Mouse (Mus musculus) CH12.LX (cell line): ENCODE measurements at regions not wholly inside any gene's neighbourhood (a gene's known extent, or its start where the extent isn't known, plus 50 kb on each side); places are given as distances from the start of the nearest gene placed in this dataset.
A peak's percentile ranks its signal among the peaks of the same experiment; 100 is the strongest.

Source experiments
- DNase-seq: peaks from one replicate; pipeline ENCODE4 v3.0.0-alpha.2; 2013; ENCODE audit errors: extremely low read depth
- H3K27ac ChIP-seq: 2 replicates; pipeline ENCODE4 v1.5.1; 2012; ENCODE audit warnings: low read depth, mild to moderate bottlenecking, control low read depth, moderate library complexity; ENCODE audit not compliant: insufficient read depth
- H3K27me3 ChIP-seq: replicated peaks from 2 replicates; pipeline ENCODE3; 2012; ENCODE audit warnings: inconsistent platforms
- H3K36me3 ChIP-seq, 2 experiments: replicated peaks in 1 of 2; 2 replicates each; pipeline versions ENCODE3 to v1.6.1; 2012; ENCODE audit warnings: inconsistent platforms in 1 of 2, low read length in 1 of 2, mild to moderate bottlenecking in 1 of 2, mixed read lengths in 1 of 2, moderate library complexity in 1 of 2; ENCODE audit not compliant: control insufficient read depth in 1 of 2, insufficient read depth in 1 of 2
- H3K4me1 ChIP-seq, 2 experiments: 2 replicates each; pipeline ENCODE4 v1.6.1; 2012; ENCODE audit warnings: inconsistent platforms in 1 of 2, moderate library complexity in 1 of 2; ENCODE audit not compliant: insufficient read depth in 2 of 2, control insufficient read depth in 1 of 2
- H3K4me2 ChIP-seq: 2 replicates; pipeline ENCODE4 v1.6.1; 2012; ENCODE audit warnings: low read depth, mild to moderate bottlenecking, control low read depth; ENCODE audit not compliant: poor library complexity, insufficient read depth, severe bottlenecking
- H3K4me3 ChIP-seq, 3 experiments: fragments of 150-350 bp in 1 of 3; sonication (generic) in 1 of 3; replicated peaks in 1 of 3; 2 replicates each; pipeline versions ENCODE3 to v1.5.1; 2011 to 2012; ENCODE audit warnings: low read depth in 2 of 3, low read length in 2 of 3, mild to moderate bottlenecking in 2 of 3, moderate library complexity in 2 of 3, control low read depth in 1 of 3, improper control_type of control experiment in 1 of 3, inconsistent platforms in 1 of 3, mixed read lengths in 1 of 3; ENCODE audit not compliant: poor library complexity in 1 of 3
- H3K79me2 ChIP-seq: replicated peaks from 2 replicates; pipeline ENCODE4 v1.6.1; 2012; ENCODE audit warnings: mild to moderate bottlenecking, moderate library complexity; ENCODE audit not compliant: control insufficient read depth, poor library complexity, insufficient read depth, severe bottlenecking; ENCODE audit errors: extremely low read depth
- H3K9ac ChIP-seq: 2 replicates; pipeline ENCODE4 v1.6.1; 2012; ENCODE audit warnings: low read depth, mild to moderate bottlenecking, control low read depth, moderate library complexity; ENCODE audit not compliant: insufficient read depth
- H3K9me3 ChIP-seq: replicated peaks from 2 replicates; pipeline ENCODE3; 2012; ENCODE audit warnings: low read length, inconsistent platforms, mixed read lengths
- BHLHE40 ChIP-seq: IDR thresholded peaks from 2 replicates; pipeline ENCODE4 v1.6.1; 2011; ENCODE audit warnings: mild to moderate bottlenecking, low read depth, low read length, improper control_type of control experiment
- ELF1 ChIP-seq: IDR thresholded peaks from 2 replicates; pipeline ENCODE4 v1.6.1; 2014; ENCODE audit warnings: low read depth, mild to moderate bottlenecking, inconsistent platforms, low read length, improper control_type of control experiment
- EP300 ChIP-seq: IDR thresholded peaks from 2 replicates; pipeline ENCODE4 v1.6.1; 2011; ENCODE audit warnings: low read length, improper control_type of control experiment
- IRF4 ChIP-seq: IDR thresholded peaks from 2 replicates; pipeline ENCODE4 v1.6.1; 2014; ENCODE audit warnings: low read depth, mild to moderate bottlenecking, inconsistent platforms, low read length, improper control_type of control experiment
- KAT2A ChIP-seq: IDR thresholded peaks from 2 replicates; pipeline ENCODE4 v1.6.1; 2012; ENCODE audit warnings: low read length, improper control_type of control experiment, inconsistent platforms; ENCODE audit not compliant: insufficient replicate concordance
- MAFK ChIP-seq: IDR thresholded peaks from 2 replicates; pipeline ENCODE4 v1.6.1; 2011; ENCODE audit warnings: low read length, improper control_type of control experiment; ENCODE audit not compliant: insufficient replicate concordance
- MAZ ChIP-seq: IDR thresholded peaks from 2 replicates; pipeline ENCODE4 v1.6.1; 2012; ENCODE audit warnings: low read depth, mild to moderate bottlenecking, inconsistent platforms, low read length, improper control_type of control experiment, moderate library complexity
- MEF2A ChIP-seq: IDR thresholded peaks from 2 replicates; pipeline ENCODE4 v1.6.1; 2014; ENCODE audit warnings: low read depth, mild to moderate bottlenecking, inconsistent platforms, low read length, improper control_type of control experiment, borderline replicate concordance
- MYC ChIP-seq: IDR thresholded peaks from 2 replicates; pipeline ENCODE4 v1.6.1; 2011; ENCODE audit warnings: low read depth, mild to moderate bottlenecking, improper control_type of control experiment, low read length
- NELFE ChIP-seq: IDR thresholded peaks from 2 replicates; pipeline ENCODE4 v1.6.1; 2011; ENCODE audit warnings: low read depth, low read length, improper control_type of control experiment
- PAX5 ChIP-seq: IDR thresholded peaks from 2 replicates; pipeline ENCODE4 v1.6.1; 2012; ENCODE audit warnings: low read length, inconsistent platforms, mixed read lengths
- RAD21 ChIP-seq: IDR thresholded peaks from 2 replicates; pipeline ENCODE4 v1.6.1; 2011; ENCODE audit warnings: low read depth, mild to moderate bottlenecking, low read length, improper control_type of control experiment, moderate library complexity
- SIN3A ChIP-seq: IDR thresholded peaks from 2 replicates; pipeline ENCODE4 v1.6.1; 2012; ENCODE audit warnings: low read length, improper control_type of control experiment, inconsistent platforms
- SMC3 ChIP-seq: IDR thresholded peaks from 2 replicates; pipeline ENCODE4 v1.6.1; 2011; ENCODE audit warnings: low read depth, low read length, improper control_type of control experiment
- USF2 ChIP-seq: conservative IDR thresholded peaks from 2 replicates; pipeline ENCODE4 v1.6.1; 2011; ENCODE audit warnings: low read depth, low read length, improper control_type of control experiment
- ZC3H11A ChIP-seq: IDR thresholded peaks from 2 replicates; pipeline ENCODE4 v1.6.1; 2012; ENCODE audit warnings: low read depth, mild to moderate bottlenecking, inconsistent platforms, low read length, improper control_type of control experiment
- ZMIZ1 ChIP-seq: IDR thresholded peaks from 2 replicates; pipeline ENCODE4 v1.6.1; 2012; ENCODE audit warnings: low read depth, mild to moderate bottlenecking, inconsistent platforms, low read length, improper control_type of control experiment
- ZNF384 ChIP-seq: IDR thresholded peaks from 2 replicates; pipeline ENCODE4 v1.6.1; 2012; ENCODE audit warnings: low read depth, low read length, improper control_type of control experiment, inconsistent platforms
- dilution Hi-C: fragments of 300-500 bp; cut with MboI; formaldehyde crosslinking; loops from 2 replicates; pipeline ENCODE4 v1.14.3; 2020; ENCODE audit warnings: low sequenced_read_pairs; ENCODE audit not compliant: extremely low pct_unique_long_range_greater_than_20kb, extremely low pct_ligation_motif_present
- in situ Hi-C: fragments of 300-500 bp; cut with MboI; formaldehyde crosslinking; loops from 3 replicates; pipeline ENCODE4 v1.14.3; 2019; ENCODE audit warnings: low sequenced_read_pairs, low pct_ligation_motif_present, low pct_unique_long_range_greater_than_20kb, mixed read lengths

- DNase-seq: no peak
- no peak overlapping the region for H3K9ac ChIP-seq
- H3K4me1 ChIP-seq: no peaks in the 10 kb centered on the region
- H3K27ac ChIP-seq: no peak overlapping the region
- H3K4me2 ChIP-seq: no peak overlapping the region
- dilution Hi-C loops (no loop called here), in situ Hi-C loops (no loop called here)
- H3K4me3 ChIP-seq: no peak overlapping the region
- TF ChIP-seq USF2 (no peak), ZNF384 (no peak), PAX5 (no peak), MEF2A (no peak), ZC3H11A (no peak), IRF4 (no peak), MAFK (peak; percentile 86), RAD21 (no peak)
- H3K79me2 ChIP-seq: no peaks in the 10 kb centered on the region
- H3K36me3 ChIP-seq: no peaks in the 10 kb centered on the region
- no peaks in the 10 kb centered on the region for H3K27me3 ChIP-seq
- peaks cover 46% of the 10 kb centered on the region for H3K9me3 ChIP-seq
These were observed 163.8 kb upstream of the Gm10192 start for GRCm38 (mm10) chr4:97346799-97347198.

GRCm38 (mm10) chr4:97344335-97344734, 161.4 kb upstream of the Gm10192 start:
- DNase-seq: no peak
- H3K36me3 ChIP-seq: no peaks in the 10 kb centered on the region
- no peaks in the 10 kb centered on the region for H3K79me2 ChIP-seq
- dilution Hi-C loops: no loop called here
- peaks cover 43% of the 10 kb centered on the region for H3K9me3 ChIP-seq
- H3K4me3 ChIP-seq: no peak overlapping the region
- H3K27me3 ChIP-seq: no peaks in the 10 kb centered on the region
- no peaks in the 10 kb centered on the region for H3K4me1 ChIP-seq
- in situ Hi-C loops: no loop called here
- no peak for TF ChIP-seq KAT2A
- TF ChIP-seq ZMIZ1: no peak
- no peak for TF ChIP-seq SMC3
- no peak for TF ChIP-seq NELFE
- no peak for TF ChIP-seq MYC
- TF ChIP-seq SIN3A: no peak
- no peak for TF ChIP-seq BHLHE40
- no peak for TF ChIP-seq PAX5
- no peak for TF ChIP-seq MEF2A
- TF ChIP-seq ZC3H11A: no peak
- TF ChIP-seq EP300: no peak
- no peak for TF ChIP-seq RAD21
- no peak for TF ChIP-seq MAZ
- no peak for TF ChIP-seq ZNF384
- TF ChIP-seq ELF1: no peak
- no peak for TF ChIP-seq USF2
- no peak overlapping the region for H3K27ac ChIP-seq
- H3K9ac ChIP-seq: no peak overlapping the region
- H3K4me2 ChIP-seq: no peak overlapping the region
